Mouse (Mus musculus): ENCODE results near the gene Akt1s1.
"Not testable (repeated sequence)": the region's sequence is repeated elsewhere in the genome, so short reads cannot be mapped to it uniquely, and the experiment has no call there.

The Akt1s1 gene

GRCm38 (mm10) chr7:44869697-44870528, 21.1 kb downstream of the Akt1s1 start, which contains the start of gene Ptov1:
TSS of gene Ptov1 (minus strand) at chr7:44869788.
- peak; percentile 97 to 98 for DNase-seq (ENCODE audit: low spot score in 2 of 2)

GRCm38 (mm10) chr7:44870614-44871013, 21.8 kb downstream of the Akt1s1 start:
- no peak for DNase-seq (ENCODE audit: low spot score in 2 of 2)

GRCm38 (mm10) chr7:44871181-44871580, 22.4 kb downstream of the Akt1s1 start:
- DNase-seq (ENCODE audit: low spot score in 2 of 2): no peak

- not testable (repeated sequence) for DNase-seq (ENCODE audit: low spot score in 2 of 2)
These were observed 23.0 kb downstream of the Akt1s1 start for GRCm38 (mm10) chr7:44871774-44872173.

GRCm38 (mm10) chr7:44877833-44878232, 29.0 kb downstream of the Akt1s1 start:
- DNase-seq (ENCODE audit: low spot score in 2 of 2): no peak

GRCm38 (mm10) chr7:44883036-44883435, 34.2 kb downstream of the Akt1s1 start:
- DNase-seq (ENCODE audit: low spot score in 2 of 2): no peak

- DNase-seq (ENCODE audit: low spot score in 2 of 2): no peak
These were observed 35.8 kb downstream of the Akt1s1 start for GRCm38 (mm10) chr7:44884637-44885036.

- no peak for DNase-seq (ENCODE audit: low spot score in 2 of 2)
These were observed 38.2 kb downstream of the Akt1s1 start for GRCm38 (mm10) chr7:44886964-44887363.

- DNase-seq (ENCODE audit: low spot score in 2 of 2): no peak
These were observed 39.7 kb downstream of the Akt1s1 start for GRCm38 (mm10) chr7:44888256-44889105.

- DNase-seq (ENCODE audit: low spot score in 2 of 2): no peak
These were observed 41.4 kb downstream of the Akt1s1 start for GRCm38 (mm10) chr7:44890180-44890579.

GRCm38 (mm10) chr7:44890737-44891136, 41.9 kb downstream of the Akt1s1 start:
- no peak for DNase-seq (ENCODE audit: low spot score in 2 of 2)

- DNase-seq (ENCODE audit: low spot score in 2 of 2): no peak
These were observed 42.8 kb downstream of the Akt1s1 start for GRCm38 (mm10) chr7:44891611-44892010.

- DNase-seq (ENCODE audit: low spot score in 2 of 2): peak; percentile 90 to 97
These were observed 43.6 kb downstream of the Akt1s1 start, which contains the start of gene Med25 for GRCm38 (mm10) chr7:44892276-44892921. TSS of gene Med25 (minus strand) at chr7:44892712.

GRCm38 (mm10) chr7:44893197-44893596, 44.4 kb downstream of the Akt1s1 start:
- no peak for DNase-seq (ENCODE audit: low spot score in 2 of 2)

- DNase-seq (ENCODE audit: low spot score in 2 of 2): no peak
These were observed 45.4 kb downstream of the Akt1s1 start for GRCm38 (mm10) chr7:44894175-44894574.

- no peak for DNase-seq (ENCODE audit: low spot score in 2 of 2)
These were observed 46.4 kb downstream of the Akt1s1 start for GRCm38 (mm10) chr7:44895206-44895592.

- peak; percentile 93 for DNase-seq (ENCODE audit: low spot score in 2 of 2)
These were observed 47.0 kb downstream of the Akt1s1 start, which contains the start of gene Fuz for GRCm38 (mm10) chr7:44895593-44896434. TSS of gene Fuz (plus strand) at chr7:44896079.

- no peak for DNase-seq (ENCODE audit: low spot score in 2 of 2)
These were observed 47.7 kb downstream of the Akt1s1 start for GRCm38 (mm10) chr7:44896499-44896898.

- DNase-seq (ENCODE audit: low spot score in 2 of 2): no peak
These were observed 49.8 kb downstream of the Akt1s1 start for GRCm38 (mm10) chr7:44898607-44899006.

GRCm38 (mm10) chr7:44900632-44901031, 51.8 kb downstream of the Akt1s1 start:
- DNase-seq (ENCODE audit: low spot score in 2 of 2): no peak

GRCm38 (mm10) chr7:44901230-44901722, 52.5 kb downstream of the Akt1s1 start:
- no peak for DNase-seq (ENCODE audit: low spot score in 2 of 2)
